Mouse (Mus musculus) T-cell, adult 66 days (primary cell): ENCODE results near the gene Mrpl14. TPM values are rescaled to one million over a fixed set of nuclear protein-coding genes. Genes with fewer than 3 reads are reported as not detected.

Experiments
- total RNA-seq, 2 experiments: library from RNA; stranded (reverse); gene quantifications; 3 replicates in 1 of 2; 4 replicates in 1 of 2; pipeline ENCODE4 v1.2.4; 2023

Mrpl14 gene
- 10 to 100 TPM; 28.7 to 33.6 TPM for total RNA-seq

GRCm38 (mm10) chr17:45686093-45686619, at the start of gene Mrpl14:
Mrpl14 (plus strand) TSS chr17:45686322.

GRCm38 (mm10) chr17:45659225-45659624, 26.9 kb upstream of the Mrpl14 start, which contains the start of gene Capn11:
Capn11 (minus strand) TSS chr17:45659325.

GRCm38 (mm10) chr17:45686716-45687115, 594 bp downstream of the Mrpl14 start, which contains the start of gene Tmem63b:
Tmem63b (minus strand) TSS chr17:45686905.

GRCm38 (mm10) chr17:45733735-45734301, 47.7 kb downstream of the Mrpl14 start, which contains the start of gene 1600014C23Rik:
1600014C23Rik (minus strand) TSS chr17:45733844.

Other genes starting within 250 kb of the Mrpl14 start
- gene Spats1, start 210.9 kb upstream of the Mrpl14 start, total RNA-seq = not detected
- 10 to 100 TPM; 16.8 to 19.8 TPM for gene Aars2, start 179.5 kb upstream of the Mrpl14 start, total RNA-seq
- not detected for gene Tcte1, start 162.9 kb upstream of the Mrpl14 start, total RNA-seq
- under 1 TPM in 1 of 2 experiments, not detected in 1; 0.12 TPM for gene Tmem151b, start 136.6 kb upstream of the Mrpl14 start, total RNA-seq
- gene Nfkbie, start 130.6 kb upstream of the Mrpl14 start, total RNA-seq = 10 to 100 TPM; 34.2 to 36.7 TPM
- 10 to 100 TPM; 24.1 to 27.2 TPM for gene Slc35b2, start 122.4 kb upstream of the Mrpl14 start, total RNA-seq
- gene Hsp90ab1, start 113.1 kb upstream of the Mrpl14 start, total RNA-seq = 1,000 to 10,000 TPM; 1,164 to 1,173 TPM
- gene Slc29a1, start 86.7 kb upstream of the Mrpl14 start, total RNA-seq = 10 to 100 TPM; 36.4 to 39.0 TPM
- not detected for gene Mymx, start 84.2 kb upstream of the Mrpl14 start, total RNA-seq
- 1 to 10 TPM in 1 of 2 experiments, under 1 TPM in 1; 0.86 to 1.2 TPM for gene Capn11, start 27.0 kb upstream of the Mrpl14 start, total RNA-seq
- gene Tmem63b, start 583 bp downstream of the Mrpl14 start, total RNA-seq = 10 to 100 TPM; 36.7 to 40.1 TPM
- not detected for gene 1600014C23Rik, start 47.5 kb downstream of the Mrpl14 start, total RNA-seq